Mouse (Mus musculus): ENCODE measurements around the gene Sephs2. TPM values are rescaled to one million over a fixed set of nuclear protein-coding genes. Genes with fewer than 3 reads are reported as not detected.

Gene Sephs2
- polyA plus RNA-seq, 1 experiment, result 12.9 TPM

- WGBS, result 60% methylated on average over 5 of the region's 5 CpGs
- peak overlapping the region; percentile 92; the same call in 1 of the 2 replicates for H3K27ac ChIP-seq (ENCODE audit: insufficient read depth, low read length)
- H3K27me3 ChIP-seq (ENCODE audit: control insufficient read depth, insufficient read depth, low read length), result no peaks in the 10 kb centered on the region
- peaks cover 3% of the 10 kb centered on the region; the same call in 1 of the 2 replicates for H3K4me1 ChIP-seq (ENCODE audit: control insufficient read depth, insufficient read depth, insufficient read length)
- H3K36me3 ChIP-seq (ENCODE audit: control insufficient read depth, insufficient read depth, low read length), result peaks cover 18% of the 10 kb centered on the region
- H3K4me3 ChIP-seq (ENCODE audit: extremely low read depth, insufficient read depth, insufficient read length), result peak overlapping the region; percentile 67
- DNase-seq (ENCODE audit: low read depth in 1 of 2, low spot score in 2 of 2), result no peak
- TF ChIP-seq CTCF (IDR thresholded peaks at IDR 0.05; ENCODE audit: extremely low read depth, insufficient read depth, insufficient read length, insufficient replicate concordance) (no peak), POLR2A (IDR thresholded peaks at IDR 0.05; ENCODE audit: low read depth, low read length) (no peak)
These were observed 23.8 kb upstream of the Sephs2 start for GRCm38 (mm10) chr7:127297586-127298193.

GRCm38 (mm10) chr7:127296786-127297555 is 23.1 kb upstream of the Sephs2 start:
- Histone ChIP-seq H3K4me1 (ENCODE audit: control insufficient read depth, insufficient read depth, insufficient read length) (peaks cover 3% of the 10 kb centered on the region; the same call in 1 of the 2 replicates), H3K27ac (ENCODE audit: insufficient read depth, low read length) (peak overlapping the region; percentile 92), H3K27me3 (ENCODE audit: control insufficient read depth, insufficient read depth, low read length) (no peaks in the 10 kb centered on the region), H3K4me3 (ENCODE audit: extremely low read depth, insufficient read depth, insufficient read length) (peak overlapping the region; percentile 67), H3K36me3 (ENCODE audit: control insufficient read depth, insufficient read depth, low read length) (peaks cover 14% of the 10 kb centered on the region)
- TF ChIP-seq CTCF (IDR thresholded peaks at IDR 0.05; ENCODE audit: extremely low read depth, insufficient read depth, insufficient read length, insufficient replicate concordance), result no peak
- no peak for TF ChIP-seq POLR2A (IDR thresholded peaks at IDR 0.05; ENCODE audit: low read depth, low read length)
- DNase-seq (ENCODE audit: low read depth in 1 of 2, low spot score in 2 of 2), result no peak
- WGBS, result 55% methylated on average over 5 of the region's 5 CpGs

- WGBS, result 5% methylated on average over 11 of the region's 11 CpGs
- Histone ChIP-seq H3K36me3 (ENCODE audit: control insufficient read depth, insufficient read depth, low read length) (peaks cover 10% of the 10 kb centered on the region), H3K27ac (ENCODE audit: insufficient read depth, low read length) (peak within 1 kb of the TSS; percentile 92), H3K4me3 (ENCODE audit: extremely low read depth, insufficient read depth, insufficient read length) (peak within 1 kb of the TSS; percentile 67), H3K4me1 (ENCODE audit: control insufficient read depth, insufficient read depth, insufficient read length) (peaks cover 3% of the 10 kb centered on the region; the same call in 1 of the 2 replicates), H3K27me3 (ENCODE audit: control insufficient read depth, insufficient read depth, low read length) (no peaks in the 10 kb centered on the region)
- peak; percentile 60 to 65 for DNase-seq (ENCODE audit: low read depth in 1 of 2, low spot score in 2 of 2)
- TF ChIP-seq CTCF (IDR thresholded peaks at IDR 0.05; ENCODE audit: extremely low read depth, insufficient read depth, insufficient read length, insufficient replicate concordance) (no peak), POLR2A (IDR thresholded peaks at IDR 0.05; ENCODE audit: low read depth, low read length) (no peak; the same call in 1 of the 2 replicates)
These were observed 22.2 kb upstream of the Sephs2 start, which contains the start of gene Itgal for GRCm38 (mm10) chr7:127296098-127296497. Itgal (plus strand) TSS chr7:127296260.

- H3K27me3 ChIP-seq (ENCODE audit: control insufficient read depth, insufficient read depth, low read length), result no peaks in the 10 kb centered on the region
- no peak overlapping the region for H3K4me3 ChIP-seq (ENCODE audit: extremely low read depth, insufficient read depth, insufficient read length)
- WGBS, result 17% methylated on average over 8 of the region's 8 CpGs
- DNase-seq (ENCODE audit: low read depth in 1 of 2, low spot score in 2 of 2), result peak in 1 of 2 experiments; percentile 31
- no peaks in the 10 kb centered on the region for H3K36me3 ChIP-seq (ENCODE audit: control insufficient read depth, insufficient read depth, low read length)
- 0 out of 2 replicates have a peak overlapping the region, but pooled peaks have one; percentile 18 for H3K27ac ChIP-seq (ENCODE audit: insufficient read depth, low read length)
- peaks cover 24% of the 10 kb centered on the region; the same call in 1 of the 2 replicates for H3K4me1 ChIP-seq (ENCODE audit: control insufficient read depth, insufficient read depth, insufficient read length)
- TF ChIP-seq POLR2A (IDR thresholded peaks at IDR 0.05; ENCODE audit: low read depth, low read length), result no peak
- TF ChIP-seq CTCF (IDR thresholded peaks at IDR 0.05; ENCODE audit: extremely low read depth, insufficient read depth, insufficient read length, insufficient replicate concordance), result no peak
These were observed 16.3 kb upstream of the Sephs2 start for GRCm38 (mm10) chr7:127290142-127290541.

- Histone ChIP-seq H3K36me3 (ENCODE audit: control insufficient read depth, insufficient read depth, low read length) (no peaks in the 10 kb centered on the region), H3K4me3 (ENCODE audit: extremely low read depth, insufficient read depth, insufficient read length) (no peak overlapping the region), H3K4me1 (ENCODE audit: control insufficient read depth, insufficient read depth, insufficient read length) (peaks cover 26% of the 10 kb centered on the region; the same call in 1 of the 2 replicates), H3K27me3 (ENCODE audit: control insufficient read depth, insufficient read depth, low read length) (no peaks in the 10 kb centered on the region), H3K27ac (ENCODE audit: insufficient read depth, low read length) (no peak overlapping the region)
- no peak for TF ChIP-seq CTCF (IDR thresholded peaks at IDR 0.05; ENCODE audit: extremely low read depth, insufficient read depth, insufficient read length, insufficient replicate concordance)
- no peak for TF ChIP-seq POLR2A (IDR thresholded peaks at IDR 0.05; ENCODE audit: low read depth, low read length)
- no peak for DNase-seq (ENCODE audit: low read depth in 1 of 2, low spot score in 2 of 2)
- WGBS, result 24% methylated on average over 2 of the region's 2 CpGs
These were observed 15.5 kb upstream of the Sephs2 start for GRCm38 (mm10) chr7:127289306-127289705.

- no peak overlapping the region for H3K4me3 ChIP-seq (ENCODE audit: extremely low read depth, insufficient read depth, insufficient read length)
- peak in 1 of 2 experiments; percentile 59 for DNase-seq (ENCODE audit: low read depth in 1 of 2, low spot score in 2 of 2)
- H3K27ac ChIP-seq (ENCODE audit: insufficient read depth, low read length), result peak overlapping the region; percentile 62
- H3K4me1 ChIP-seq (ENCODE audit: control insufficient read depth, insufficient read depth, insufficient read length), result peaks cover 26% of the 10 kb centered on the region; the same call in 1 of the 2 replicates
- H3K27me3 ChIP-seq (ENCODE audit: control insufficient read depth, insufficient read depth, low read length), result no peaks in the 10 kb centered on the region
- TF ChIP-seq CTCF (IDR thresholded peaks at IDR 0.05; ENCODE audit: extremely low read depth, insufficient read depth, insufficient read length, insufficient replicate concordance) (no peak), POLR2A (IDR thresholded peaks at IDR 0.05; ENCODE audit: low read depth, low read length) (no peak)
- no peaks in the 10 kb centered on the region for H3K36me3 ChIP-seq (ENCODE audit: control insufficient read depth, insufficient read depth, low read length)
- 71% methylated on average over 1 of the region's 1 CpGs for WGBS
These were observed 14.1 kb upstream of the Sephs2 start for GRCm38 (mm10) chr7:127287940-127288339.
